Mouse (Mus musculus): ENCODE results near the gene Syt9.

Gene Syt9

DNA sequence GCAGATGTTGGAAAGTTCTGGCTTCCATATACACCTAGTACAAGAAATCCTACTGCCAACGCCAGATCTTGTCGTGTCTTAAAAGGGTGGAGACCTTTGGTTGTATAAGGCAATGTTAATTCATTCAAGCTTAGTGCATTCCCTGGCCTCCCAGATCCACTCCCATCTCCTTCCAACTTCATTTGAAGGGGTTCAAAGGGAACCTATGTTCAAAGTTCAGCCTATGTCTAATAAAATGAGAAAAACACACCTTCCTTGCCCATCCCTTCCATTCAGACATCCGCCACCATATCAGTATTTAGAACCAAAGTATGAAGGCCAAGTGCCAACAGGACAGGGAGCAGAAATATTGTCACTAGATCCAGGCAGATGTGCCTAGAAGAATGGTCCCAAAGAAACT is 177.3 kb downstream of the Syt9 start:
- DNase-seq, result no peak

DNA sequence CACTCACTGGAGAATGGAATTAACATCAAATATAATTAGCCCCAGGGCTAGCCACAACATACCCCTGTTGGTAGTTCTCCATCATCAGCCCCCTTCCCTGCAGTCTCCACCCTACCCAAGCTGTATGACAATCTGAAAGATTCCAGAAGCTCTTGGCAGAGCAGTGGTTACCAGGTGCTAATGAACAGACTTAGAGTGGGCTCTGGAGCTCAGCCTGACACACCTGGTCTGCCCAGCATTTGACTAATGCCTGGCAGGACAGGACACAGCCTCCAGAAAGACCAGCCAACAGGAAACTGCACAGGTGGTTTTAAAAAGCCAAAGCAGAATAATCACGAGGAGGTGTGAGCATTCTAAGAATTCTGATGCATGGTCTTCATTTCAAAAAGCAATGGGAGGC is 182.9 kb downstream of the Syt9 start:
- DNase-seq, result no peak

DNA sequence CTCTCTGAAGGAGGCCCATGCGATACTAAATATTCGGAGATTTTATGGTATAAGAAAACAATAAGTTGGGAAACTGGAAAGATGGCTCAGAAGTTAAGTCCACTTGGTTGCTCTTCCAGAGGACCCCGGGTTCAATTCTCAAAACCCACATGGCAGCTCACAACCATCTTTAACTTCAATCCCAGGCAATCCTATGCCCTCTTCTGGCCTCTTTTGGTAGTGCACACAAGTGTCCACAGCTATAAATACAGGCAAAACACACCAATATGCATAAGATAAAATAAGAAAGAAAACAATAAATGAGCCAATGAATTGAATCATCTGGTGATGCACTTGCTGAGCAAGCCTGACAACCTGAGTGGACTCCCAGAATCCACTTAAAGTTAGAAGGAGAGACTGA is 185.4 kb downstream of the Syt9 start:
- DNase-seq, result peak; percentile 43

- DNase-seq, result no peak
Measured at GRCm38 (mm10) chr7:107560675-107561074, 190.1 kb downstream of the Syt9 start.

GRCm38 (mm10) chr7:107561584-107561983 is 191.1 kb downstream of the Syt9 start:
- DNase-seq, result no peak

- DNase-seq, result no peak
Measured at GRCm38 (mm10) chr7:107563727-107564126, 193.2 kb downstream of the Syt9 start.

GRCm38 (mm10) chr7:107567261-107567671 is 196.7 kb downstream of the Syt9 start, which contains the start of gene Olfml1:
Gene Olfml1, plus strand, starts transcription at chr7:107567446.
- no peak for DNase-seq

- no peak for DNase-seq
Measured at GRCm38 (mm10) chr7:107567674-107568073, 197.1 kb downstream of the Syt9 start.

- DNase-seq, result no peak
Measured at GRCm38 (mm10) chr7:107568971-107569370, 198.4 kb downstream of the Syt9 start.

GRCm38 (mm10) chr7:107573856-107574255 is 203.3 kb downstream of the Syt9 start:
- no peak for DNase-seq

- no peak for DNase-seq
Measured at GRCm38 (mm10) chr7:107574276-107574675, 203.7 kb downstream of the Syt9 start.

DNA sequence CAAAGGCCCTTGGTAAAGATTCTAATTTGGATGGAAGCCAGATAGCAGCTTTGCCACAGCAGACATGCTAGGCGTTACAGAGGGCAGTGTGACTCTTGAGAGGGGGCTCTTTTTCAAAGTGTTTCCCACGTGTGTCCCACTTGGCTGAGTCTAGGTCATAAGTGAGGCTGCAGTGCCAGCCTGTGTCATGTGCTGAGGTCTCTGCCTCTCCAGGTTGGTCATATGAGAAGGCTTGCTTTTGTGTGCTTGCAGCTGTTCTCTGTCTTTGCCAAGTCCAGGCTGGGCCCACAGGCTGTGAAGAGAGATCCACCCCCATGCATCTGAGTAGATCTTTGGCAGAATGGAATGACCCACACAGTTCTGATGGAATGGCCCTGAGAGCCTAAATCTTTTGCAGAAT is 222.1 kb downstream of the Syt9 start:
- DNase-seq, result no peak

DNA sequence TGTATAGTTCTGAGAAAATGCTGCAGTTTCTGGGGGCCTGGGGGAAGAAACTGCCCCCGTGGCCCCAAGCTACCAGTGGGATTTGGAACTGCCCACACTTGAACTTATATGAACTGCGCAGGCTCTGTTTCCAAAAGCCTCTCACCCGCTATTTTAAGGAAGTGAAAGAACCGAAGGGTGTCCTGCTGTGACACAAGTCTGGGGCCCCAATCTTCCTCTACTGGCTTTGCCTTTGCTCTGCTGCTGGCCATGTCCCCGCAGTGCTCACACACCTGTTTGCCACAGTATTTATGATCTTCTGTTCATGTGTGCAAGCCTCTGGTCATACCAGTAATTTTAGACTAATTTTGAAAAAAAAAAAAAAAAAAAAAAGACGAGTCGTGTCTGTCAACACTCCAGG is 223.4 kb downstream of the Syt9 start:
- no peak for DNase-seq

- peak; percentile 44 for DNase-seq
Measured at GRCm38 (mm10) chr7:107594325-107594856, 223.9 kb downstream of the Syt9 start.

GRCm38 (mm10) chr7:107594857-107595402 is 224.4 kb downstream of the Syt9 start, which contains the start of gene Ppfibp2:
Gene Ppfibp2, plus strand, starts transcription at chr7:107595207.
- DNase-seq, result peak; percentile 72

DNA sequence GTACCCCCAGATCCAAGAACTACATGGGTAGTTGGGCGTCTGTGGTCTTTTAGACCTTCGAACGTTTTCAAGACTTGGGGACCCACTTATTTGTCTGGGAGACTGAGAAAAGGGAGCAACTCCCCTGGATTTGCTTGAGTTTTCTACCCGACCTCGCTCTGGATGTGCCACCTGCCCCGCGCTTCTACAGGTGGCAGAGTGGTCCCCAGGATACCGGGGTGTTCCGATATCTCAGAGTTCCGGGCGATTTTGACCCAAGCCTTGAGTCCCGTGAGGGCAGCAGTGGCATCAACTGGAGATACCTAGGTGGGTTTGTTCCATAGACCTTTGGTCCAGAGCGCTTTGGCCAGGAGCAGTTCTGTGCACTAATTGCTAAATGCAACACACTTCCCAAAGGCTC is 224.9 kb downstream of the Syt9 start:
- no peak for DNase-seq

DNA sequence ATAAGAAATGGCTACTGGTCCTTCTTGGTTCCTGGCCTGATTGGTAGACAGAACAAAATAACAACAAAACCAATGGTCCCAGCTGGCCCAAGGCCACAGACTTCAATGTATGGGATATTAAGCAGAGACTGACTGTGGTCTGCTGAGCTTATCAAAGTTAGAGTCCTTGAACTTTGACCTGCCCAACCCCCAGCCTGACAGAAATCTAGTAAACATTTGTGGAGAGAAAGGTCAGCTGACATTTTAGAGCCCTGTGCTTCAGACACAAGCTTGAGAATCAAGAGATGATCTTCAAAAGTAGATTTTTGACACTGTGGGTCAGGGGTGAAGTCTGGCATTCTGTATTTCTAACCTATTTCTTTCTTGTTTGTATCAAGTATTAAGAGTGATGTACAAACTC is 226.2 kb downstream of the Syt9 start:
- no peak for DNase-seq

- no peak for DNase-seq
Measured at GRCm38 (mm10) chr7:107597956-107598355, 227.4 kb downstream of the Syt9 start.

All from cerebellum, adult 9-10 months (tissue).